Mouse (Mus musculus): ENCODE data around the gene Tjap1. TPM values are rescaled to one million over a fixed set of nuclear protein-coding genes. Genes with fewer than 3 reads are reported as not detected.

Tjap1 gene
- polyA plus RNA-seq, 1 experiment from 2014 or later = 39.5 TPM

DNA sequence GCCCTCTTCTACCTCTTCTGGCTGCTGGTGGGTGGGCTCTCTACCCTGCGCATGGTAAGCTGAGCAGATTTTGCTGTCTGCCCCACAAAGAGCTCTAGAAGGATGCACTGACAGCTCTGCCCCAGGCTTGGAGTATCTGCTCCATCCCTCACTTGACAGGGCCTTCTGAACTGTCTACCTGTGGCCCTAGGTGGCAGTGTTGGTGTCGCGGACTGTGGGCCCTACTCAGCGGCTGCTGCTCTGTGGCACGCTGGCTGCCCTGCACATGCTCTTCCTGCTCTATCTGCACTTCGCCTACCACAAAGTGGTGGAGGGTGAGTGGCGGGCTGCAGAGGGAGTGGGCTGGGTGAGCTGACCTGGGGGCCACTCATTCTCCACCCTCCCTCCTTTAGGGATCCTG lies 31.7 kb downstream of the Tjap1 start:
- Histone ChIP-seq H3K27ac (no peak overlapping the region), H3K9me3 (replicated peaks) (no peaks in the 10 kb centered on the region), H3K27me3 (peaks cover 18% of the 10 kb centered on the region), H3K4me2 (no peak overlapping the region), H3K4me3 (no peak overlapping the region), H3K36me3 (peaks cover 28% of the 10 kb centered on the region), H3K4me1 (replicated peaks) (peaks cover 37% of the 10 kb centered on the region), H3K9ac (no peak overlapping the region)
- ATAC-seq (replicated peaks; ENCODE audit: insufficient number of reproducible peaks, insufficient read depth, low FRiP score, low read depth) = no peak
- WGBS = 76% methylated on average over 7 of the region's 7 CpGs

DNA sequence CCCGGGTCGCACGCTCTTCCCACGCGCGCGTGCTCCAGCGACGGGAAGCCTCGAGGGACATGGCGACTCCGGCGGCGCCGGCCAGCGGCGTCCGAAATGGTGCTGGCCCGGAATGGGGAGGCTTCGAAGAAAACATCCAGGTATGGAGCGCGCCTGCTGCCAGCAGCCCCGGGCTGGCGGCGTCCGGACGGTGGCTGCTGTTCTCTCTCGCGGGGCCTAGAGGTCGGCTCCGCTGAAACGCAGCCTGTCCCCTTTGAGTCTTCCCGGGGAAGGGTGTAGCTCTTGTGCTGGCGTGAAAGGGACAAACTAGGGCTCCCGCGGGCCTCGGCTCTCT lies 34.7 kb downstream of the Tjap1 start:
- Histone ChIP-seq H3K27ac (peak overlapping the region; percentile 78), H3K9me3 (replicated peaks) (no peaks in the 10 kb centered on the region), H3K4me3 (peak overlapping the region; percentile 79), H3K27me3 (no peaks in the 10 kb centered on the region), H3K4me2 (peak overlapping the region; percentile 84), H3K4me1 (replicated peaks) (peaks cover 26% of the 10 kb centered on the region), H3K36me3 (peaks cover 58% of the 10 kb centered on the region), H3K9ac (peak overlapping the region; percentile 90)
- ATAC-seq (replicated peaks; ENCODE audit: insufficient number of reproducible peaks, insufficient read depth, low FRiP score, low read depth) = peak; percentile 32
- under 1% methylated on average over 37 of the region's 37 CpGs for WGBS

DNA sequence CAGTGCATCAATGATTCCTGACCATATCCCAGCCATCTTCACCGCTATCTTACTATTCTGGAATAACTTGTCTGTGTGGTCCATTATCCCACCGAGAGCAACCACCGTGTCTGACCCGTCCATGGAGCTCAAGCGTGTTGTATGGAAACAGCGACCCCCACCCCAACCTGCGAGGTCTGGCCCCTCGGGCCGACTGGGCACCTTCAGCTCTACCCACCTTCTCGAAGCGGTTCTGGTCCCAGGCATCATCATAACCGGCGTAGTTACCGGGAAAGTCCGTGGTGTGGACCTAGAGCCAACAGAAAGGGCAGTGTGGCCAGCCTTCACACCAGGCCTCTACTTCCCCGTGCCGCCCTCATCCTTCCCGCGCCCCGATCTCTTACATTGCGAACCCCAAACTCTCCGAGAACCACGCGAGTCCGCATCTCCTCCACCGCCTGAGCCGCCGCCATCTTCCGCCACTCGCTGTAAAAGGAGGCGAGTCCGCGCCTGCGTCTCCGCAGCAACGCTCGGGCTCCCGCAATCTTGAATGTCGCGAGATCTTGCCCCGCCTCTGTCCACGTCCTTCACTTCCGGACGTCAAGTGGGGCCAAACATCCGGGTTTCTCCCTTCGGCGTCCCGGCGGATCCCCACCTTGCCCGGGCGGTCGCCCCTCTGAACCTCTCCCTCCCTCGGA lies 35.2 kb downstream of the Tjap1 start, which contains the start of the genes Polr1c and Yipf3:
TSS of gene Polr1c (minus strand) at position 543 of the 677 bp plus-strand sequence.
TSS of gene Yipf3 (plus strand) at position 569 of the 677 bp plus-strand sequence.
- H3K9me3 ChIP-seq (replicated peaks) = no peaks in the 10 kb centered on the region
- peak; percentile 89 for ATAC-seq (replicated peaks; ENCODE audit: insufficient number of reproducible peaks, insufficient read depth, low FRiP score, low read depth)
- no peaks in the 10 kb centered on the region for H3K27me3 ChIP-seq
- peak within 1 kb of the TSS; percentile 79 for H3K4me3 ChIP-seq
- peak within 1 kb of the TSS; percentile 78 for H3K27ac ChIP-seq
- WGBS = under 1% methylated on average over 53 of the region's 53 CpGs
- peaks cover 25% of the 10 kb centered on the region for H3K4me1 ChIP-seq (replicated peaks)
- H3K4me2 ChIP-seq = peak within 1 kb of the TSS; percentile 84
- peak within 1 kb of the TSS; percentile 90 for H3K9ac ChIP-seq
- peaks cover 63% of the 10 kb centered on the region for H3K36me3 ChIP-seq

DNA sequence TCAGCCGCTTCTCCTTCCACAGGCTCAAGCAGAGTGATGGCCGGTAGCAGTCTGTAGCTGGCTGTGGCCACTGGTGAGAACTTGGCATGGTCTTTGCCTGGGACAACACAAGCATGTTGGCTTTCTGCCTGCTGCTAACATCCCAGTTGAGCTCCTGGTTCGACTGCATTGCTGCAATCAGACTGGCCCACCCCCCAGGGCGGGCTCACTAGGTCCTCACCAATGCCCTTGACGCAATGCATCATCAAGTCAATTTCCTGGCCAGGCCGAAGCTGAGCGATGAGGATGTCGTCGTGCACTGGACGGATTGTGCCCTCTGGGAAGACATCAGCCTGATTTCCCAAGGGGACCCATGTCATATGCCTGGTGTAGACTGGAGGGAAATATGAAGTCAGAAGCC lies 38.2 kb downstream of the Tjap1 start:
- no peak overlapping the region for H3K4me3 ChIP-seq
- H3K27me3 ChIP-seq = no peaks in the 10 kb centered on the region
- no peak overlapping the region for H3K27ac ChIP-seq
- ATAC-seq (replicated peaks; ENCODE audit: insufficient number of reproducible peaks, insufficient read depth, low FRiP score, low read depth) = no peak
- H3K4me1 ChIP-seq (replicated peaks) = peaks cover 24% of the 10 kb centered on the region
- no peaks in the 10 kb centered on the region for H3K9me3 ChIP-seq (replicated peaks)
- no peak overlapping the region for H3K4me2 ChIP-seq
- H3K36me3 ChIP-seq = peaks cover 61% of the 10 kb centered on the region
- WGBS = 76% methylated on average over 10 of the region's 10 CpGs
- no peak overlapping the region for H3K9ac ChIP-seq

DNA sequence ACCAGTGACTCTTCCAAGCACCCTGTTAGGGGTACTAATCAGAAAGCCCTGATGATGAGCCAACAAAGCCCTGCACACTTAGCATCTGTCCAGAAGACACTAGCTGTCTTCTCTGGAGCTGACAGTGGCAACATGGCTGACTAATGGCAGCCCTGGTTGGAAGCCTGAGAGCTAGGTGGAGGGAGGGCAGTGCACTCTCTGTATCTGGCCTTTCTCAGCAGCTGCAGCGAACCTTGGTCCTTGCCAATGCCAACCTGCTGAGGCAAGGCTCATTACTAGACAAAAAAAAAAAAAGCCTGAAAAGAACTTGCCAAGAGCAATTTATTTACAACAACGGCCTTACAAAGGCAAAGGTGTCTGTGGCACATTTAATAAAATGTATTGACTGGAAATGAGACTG lies 39.2 kb downstream of the Tjap1 start:
- H3K36me3 ChIP-seq = peaks cover 64% of the 10 kb centered on the region
- H3K4me2 ChIP-seq = no peak overlapping the region
- no peaks in the 10 kb centered on the region for H3K27me3 ChIP-seq
- ATAC-seq (replicated peaks; ENCODE audit: insufficient number of reproducible peaks, insufficient read depth, low FRiP score, low read depth) = no peak
- no peak overlapping the region for H3K27ac ChIP-seq
- H3K4me1 ChIP-seq (replicated peaks) = peaks cover 23% of the 10 kb centered on the region
- no peaks in the 10 kb centered on the region for H3K9me3 ChIP-seq (replicated peaks)
- WGBS = 81% methylated on average over 2 of the region's 2 CpGs
- H3K9ac ChIP-seq = no peak overlapping the region
- H3K4me3 ChIP-seq = no peak overlapping the region

DNA sequence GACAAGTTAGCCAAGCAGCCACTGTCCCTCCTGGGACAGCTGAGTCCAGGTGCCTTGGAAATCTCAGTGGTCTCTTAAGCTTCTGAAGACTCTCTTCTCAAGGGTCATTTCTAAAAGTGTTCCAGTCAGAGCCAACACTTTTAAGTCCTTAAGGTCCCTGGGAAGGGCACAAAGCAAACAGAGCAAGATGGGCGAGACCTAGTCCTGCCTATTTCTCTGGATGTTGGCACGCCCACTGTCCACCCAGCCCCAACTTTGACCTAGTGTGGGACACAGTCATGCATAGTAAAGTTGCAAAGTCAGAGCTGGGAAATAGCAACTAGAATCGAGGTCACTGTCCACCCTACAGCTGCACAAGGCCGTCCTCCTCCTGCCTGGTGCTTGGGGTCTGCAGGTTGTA lies 39.8 kb downstream of the Tjap1 start:
- Histone ChIP-seq H3K4me1 (replicated peaks) (peaks cover 22% of the 10 kb centered on the region), H3K27me3 (no peaks in the 10 kb centered on the region), H3K36me3 (peaks cover 64% of the 10 kb centered on the region), H3K4me2 (no peak overlapping the region), H3K9me3 (replicated peaks) (no peaks in the 10 kb centered on the region), H3K9ac (no peak overlapping the region), H3K27ac (no peak overlapping the region), H3K4me3 (no peak overlapping the region)
- 86% methylated on average over 4 of the region's 4 CpGs for WGBS
- no peak for ATAC-seq (replicated peaks; ENCODE audit: insufficient number of reproducible peaks, insufficient read depth, low FRiP score, low read depth)

DNA sequence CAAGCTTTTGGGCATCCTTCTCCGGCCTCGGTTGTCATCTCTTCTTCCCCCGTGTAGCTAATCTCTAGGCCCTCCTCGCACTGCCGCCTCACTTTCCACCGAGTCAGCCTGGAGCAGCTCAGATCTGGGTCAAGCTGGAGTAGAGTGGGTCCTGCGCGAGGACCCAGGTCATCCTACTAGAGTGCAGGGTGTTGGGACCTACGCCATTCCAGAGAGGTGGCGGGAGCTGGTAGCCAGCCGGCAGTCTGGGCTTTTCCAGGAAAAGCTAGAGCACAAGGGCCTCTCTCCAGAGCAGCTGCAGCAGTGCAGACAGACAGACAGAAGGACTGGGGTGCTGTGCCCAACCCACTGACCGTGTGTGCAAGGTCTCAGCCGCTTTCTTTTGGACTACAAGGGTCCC lies 40.6 kb downstream of the Tjap1 start:
- H3K27ac ChIP-seq = no peak overlapping the region
- WGBS = 87% methylated on average over 13 of the region's 13 CpGs
- no peak overlapping the region for H3K4me3 ChIP-seq
- no peak overlapping the region for H3K4me2 ChIP-seq
- no peaks in the 10 kb centered on the region for H3K9me3 ChIP-seq (replicated peaks)
- no peaks in the 10 kb centered on the region for H3K27me3 ChIP-seq
- peaks cover 67% of the 10 kb centered on the region for H3K36me3 ChIP-seq
- no peak for ATAC-seq (replicated peaks; ENCODE audit: insufficient number of reproducible peaks, insufficient read depth, low FRiP score, low read depth)
- H3K9ac ChIP-seq = no peak overlapping the region
- H3K4me1 ChIP-seq (replicated peaks) = peaks cover 22% of the 10 kb centered on the region

DNA sequence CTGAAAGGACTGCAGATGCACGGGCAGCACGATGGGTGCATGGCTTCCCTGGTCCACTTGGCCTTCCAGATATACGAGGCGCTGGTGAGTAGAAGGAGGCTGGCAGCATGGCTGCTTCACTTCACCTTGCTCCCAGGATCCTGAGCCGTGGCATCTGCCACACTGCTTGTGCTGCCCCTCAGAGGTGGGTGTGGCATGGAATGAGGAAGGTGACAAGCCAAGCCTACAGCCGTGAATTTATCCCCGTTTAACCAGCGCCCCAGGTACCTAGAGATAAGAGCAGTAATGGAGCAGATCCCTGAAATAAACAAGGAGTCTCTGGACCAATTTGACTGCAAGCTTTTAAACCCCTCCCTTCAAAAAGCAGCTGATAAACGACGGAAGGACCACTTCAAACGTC lies 41.4 kb downstream of the Tjap1 start:
- peaks cover 75% of the 10 kb centered on the region for H3K36me3 ChIP-seq
- no peak for ATAC-seq (replicated peaks; ENCODE audit: insufficient number of reproducible peaks, insufficient read depth, low FRiP score, low read depth)

DNA sequence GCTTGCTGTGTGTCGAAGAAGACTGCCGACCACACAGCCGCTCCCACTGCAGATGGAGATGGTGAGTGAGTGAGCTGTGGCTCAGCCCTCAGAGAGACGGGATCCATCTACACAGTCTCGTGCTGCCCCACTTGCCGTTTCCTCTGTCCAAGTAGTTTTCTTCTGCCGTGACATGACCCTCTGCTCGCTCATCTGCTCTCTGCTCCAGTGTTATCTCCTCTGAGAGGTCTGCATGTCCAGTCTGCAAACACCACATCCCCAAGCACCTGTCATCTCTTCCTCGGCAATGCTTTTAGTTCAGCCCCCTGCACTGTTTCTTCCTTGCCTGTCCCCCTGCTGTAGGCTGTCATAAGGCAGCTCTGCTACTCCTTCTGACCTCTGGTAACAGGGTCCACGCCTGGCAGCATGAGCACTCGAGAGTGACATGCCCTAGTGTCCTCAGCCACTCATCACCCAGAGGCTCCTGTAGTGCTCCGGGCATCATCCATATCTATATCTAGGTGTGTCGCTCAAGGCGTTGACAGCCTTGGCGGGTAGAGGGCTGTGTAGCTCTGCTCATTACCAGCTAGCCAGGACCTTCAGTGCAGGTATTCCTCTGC lies 43.2 kb downstream of the Tjap1 start:
- Histone ChIP-seq H3K27ac (0 out of 2 replicates have a peak overlapping the region, but pooled peaks have one; percentile 20), H3K4me3 (no peak overlapping the region), H3K36me3 (peaks cover 69% of the 10 kb centered on the region), H3K9me3 (replicated peaks) (no peaks in the 10 kb centered on the region), H3K9ac (no peak overlapping the region), H3K4me2 (no peak overlapping the region), H3K4me1 (replicated peaks) (peaks cover 14% of the 10 kb centered on the region), H3K27me3 (no peaks in the 10 kb centered on the region)
- WGBS = 45% methylated on average over 15 of the region's 15 CpGs
- peak; percentile 84 for ATAC-seq (replicated peaks; ENCODE audit: insufficient number of reproducible peaks, insufficient read depth, low FRiP score, low read depth)

More for the DNA sequence above, 41.4 kb downstream of the Tjap1 start:
- Histone ChIP-seq H3K9me3 (replicated peaks) (no peaks in the 10 kb centered on the region), H3K4me2 (no peak overlapping the region), H3K9ac (no peak overlapping the region), H3K4me1 (replicated peaks) (peaks cover 14% of the 10 kb centered on the region), H3K27me3 (no peaks in the 10 kb centered on the region), H3K4me3 (no peak overlapping the region), H3K27ac (no peak overlapping the region)
- 69% methylated on average over 11 of the region's 11 CpGs for WGBS

DNA sequence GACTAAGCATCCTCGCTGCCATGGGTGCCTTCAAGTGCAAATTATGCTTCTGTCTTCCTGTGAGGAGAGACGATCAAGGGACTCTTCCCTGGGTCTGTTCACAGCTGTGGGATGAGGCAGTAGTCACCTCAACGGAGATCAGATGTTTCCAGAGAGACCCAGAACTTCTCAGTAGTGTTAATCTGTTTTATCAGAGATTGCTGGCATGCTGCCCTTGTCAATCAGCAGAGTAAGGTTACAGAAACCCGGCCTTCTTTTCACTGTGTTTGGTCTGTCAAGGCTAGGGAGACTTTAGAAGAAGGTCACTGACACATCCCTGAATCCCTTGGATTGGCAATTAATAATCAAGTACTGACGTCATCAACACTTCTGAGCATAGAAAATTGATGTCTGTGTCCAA lies 45.3 kb downstream of the Tjap1 start:
- H3K27ac ChIP-seq = no peak overlapping the region
- H3K9ac ChIP-seq = no peak overlapping the region
- no peaks in the 10 kb centered on the region for H3K27me3 ChIP-seq
- peaks cover 60% of the 10 kb centered on the region for H3K36me3 ChIP-seq
- H3K4me2 ChIP-seq = no peak overlapping the region
- peaks cover 14% of the 10 kb centered on the region for H3K4me1 ChIP-seq (replicated peaks)
- no peaks in the 10 kb centered on the region for H3K9me3 ChIP-seq (replicated peaks)
- 69% methylated on average over 5 of the region's 5 CpGs for WGBS
- no peak overlapping the region for H3K4me3 ChIP-seq
- ATAC-seq (replicated peaks; ENCODE audit: insufficient number of reproducible peaks, insufficient read depth, low FRiP score, low read depth) = no peak

DNA sequence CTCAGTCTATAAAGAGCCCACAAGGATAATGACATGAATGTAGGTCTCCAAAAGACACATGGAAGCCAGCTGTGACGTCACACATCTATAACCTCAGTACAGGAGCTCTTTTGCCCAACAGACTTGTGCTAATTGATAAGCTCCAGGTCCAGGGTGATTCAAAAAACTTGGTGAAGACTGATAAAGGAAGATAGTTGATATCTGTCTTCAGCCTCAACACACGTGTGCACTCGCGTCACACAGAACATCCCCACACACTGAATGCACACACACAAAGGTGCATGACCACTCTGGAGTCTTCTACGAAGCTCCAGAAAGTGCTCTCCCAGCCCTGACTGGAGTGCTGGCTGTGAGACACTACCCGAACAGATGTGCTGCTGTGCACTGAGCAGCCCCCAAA lies 45.7 kb downstream of the Tjap1 start:
- no peaks in the 10 kb centered on the region for H3K27me3 ChIP-seq
- H3K4me3 ChIP-seq = no peak overlapping the region
- peaks cover 14% of the 10 kb centered on the region for H3K4me1 ChIP-seq (replicated peaks)
- no peak overlapping the region for H3K9ac ChIP-seq
- ATAC-seq (replicated peaks; ENCODE audit: insufficient number of reproducible peaks, insufficient read depth, low FRiP score, low read depth) = no peak
- WGBS = 80% methylated on average over 6 of the region's 6 CpGs
- H3K4me2 ChIP-seq = no peak overlapping the region
- peaks cover 56% of the 10 kb centered on the region for H3K36me3 ChIP-seq
- H3K9me3 ChIP-seq (replicated peaks) = no peaks in the 10 kb centered on the region
- no peak overlapping the region for H3K27ac ChIP-seq

DNA sequence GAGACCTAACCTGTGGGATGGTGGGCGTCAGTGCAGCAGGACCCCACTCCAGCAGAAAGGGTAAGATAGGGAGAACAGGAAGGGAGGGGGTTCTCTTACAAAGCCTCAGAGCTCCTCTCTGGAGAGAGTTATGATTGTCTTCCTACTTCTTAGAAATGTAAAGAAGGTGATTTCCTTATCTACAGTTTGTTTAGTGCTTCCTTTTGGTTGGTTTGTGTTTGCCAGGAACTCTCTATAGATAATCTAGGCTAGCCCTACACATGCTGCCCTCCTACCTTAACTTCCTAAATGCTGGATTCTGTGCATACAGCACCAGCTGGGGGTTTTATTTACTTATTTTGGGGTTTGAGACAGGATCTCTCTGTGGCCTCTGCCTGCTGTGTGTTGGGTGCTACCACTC lies 46.8 kb downstream of the Tjap1 start:
- no peaks in the 10 kb centered on the region for H3K27me3 ChIP-seq
- no peak overlapping the region for H3K9ac ChIP-seq
- no peak overlapping the region for H3K27ac ChIP-seq
- no peak overlapping the region for H3K4me2 ChIP-seq
- WGBS = 76% methylated on average over 1 of the region's 1 CpGs
- H3K4me1 ChIP-seq (replicated peaks) = peaks cover 14% of the 10 kb centered on the region
- H3K36me3 ChIP-seq = peaks cover 55% of the 10 kb centered on the region
- H3K9me3 ChIP-seq (replicated peaks) = no peaks in the 10 kb centered on the region
- ATAC-seq (replicated peaks; ENCODE audit: insufficient number of reproducible peaks, insufficient read depth, low FRiP score, low read depth) = no peak
- no peak overlapping the region for H3K4me3 ChIP-seq

Measured in heart, embryonic 15.5 days (tissue).